Mouse (Mus musculus): ENCODE measurements around the gene Umad1.

DNA sequence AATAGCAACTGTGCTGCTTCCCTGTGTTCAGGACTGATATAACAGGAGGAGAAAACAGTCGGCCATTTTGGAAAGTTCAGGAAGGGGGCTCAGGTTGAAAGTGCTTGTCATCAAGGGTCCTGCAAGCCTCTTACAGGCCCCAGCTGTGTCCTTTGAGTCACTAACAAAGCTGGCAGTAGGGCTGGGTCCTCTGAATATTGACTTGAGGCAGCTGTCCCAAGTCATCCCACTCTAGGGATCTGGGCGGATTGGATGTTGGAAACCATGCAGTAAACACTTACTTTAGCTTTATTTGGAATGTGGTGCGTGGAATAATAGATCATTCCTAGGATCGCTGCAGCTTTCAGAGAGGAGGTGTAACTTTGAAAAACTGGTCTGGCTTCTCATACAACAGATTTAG lies 215.7 kb downstream of the Umad1 start:
- TF ChIP-seq CTCF (IDR thresholded peaks at IDR 0.05; ENCODE audit: low read depth, low read length) (no peak), TAL1 (conservative IDR thresholded peaks at IDR 0.05; ENCODE audit: low read depth, low read length) (no peak)

All from G1E (cell line).